Mouse (Mus musculus): ENCODE data around the gene Ncor2. TPM values are rescaled to one million over a fixed set of nuclear protein-coding genes. Genes with fewer than 3 reads are reported as not detected.

Gene Ncor2
- polyA plus RNA-seq, 1 experiment, result 49.9 TPM

GRCm38 (mm10) chr5:125043448-125043847 is 135.6 kb downstream of the Ncor2 start:
- H3K36me3 ChIP-seq (ENCODE audit: control insufficient read depth, insufficient read depth, low read length), result peaks cover 48% of the 10 kb centered on the region
- TF ChIP-seq POLR2A (IDR thresholded peaks at IDR 0.05; ENCODE audit: low read depth, low read length) (no peak), CTCF (IDR thresholded peaks at IDR 0.05; ENCODE audit: extremely low read depth, insufficient read length, insufficient replicate concordance, low read depth, low read length) (no peak)
- no peaks in the 10 kb centered on the region for H3K4me1 ChIP-seq (ENCODE audit: control insufficient read depth, insufficient read depth, insufficient read length, low read length)
- H3K4me3 ChIP-seq (ENCODE audit: low read depth, low read length), result no peak overlapping the region
- no peak overlapping the region for H3K27ac ChIP-seq (ENCODE audit: insufficient read depth, low read depth, low read length)
- no peaks in the 10 kb centered on the region for H3K27me3 ChIP-seq (ENCODE audit: control insufficient read depth, insufficient read depth, low read length)
- 91% methylated on average over 6 of the region's 6 CpGs for WGBS

GRCm38 (mm10) chr5:125041578-125041977 is 137.4 kb downstream of the Ncor2 start:
- no peaks in the 10 kb centered on the region for H3K27me3 ChIP-seq (ENCODE audit: control insufficient read depth, insufficient read depth, low read length)
- 90% methylated on average over 9 of the region's 9 CpGs for WGBS
- TF ChIP-seq CTCF (IDR thresholded peaks at IDR 0.05; ENCODE audit: extremely low read depth, insufficient read length, insufficient replicate concordance, low read depth, low read length), result no peak
- no peak for TF ChIP-seq POLR2A (IDR thresholded peaks at IDR 0.05; ENCODE audit: low read depth, low read length)

GRCm38 (mm10) chr5:125040128-125040584 is 138.9 kb downstream of the Ncor2 start:
- no peak overlapping the region for H3K4me3 ChIP-seq (ENCODE audit: low read depth, low read length)
- no peaks in the 10 kb centered on the region for H3K4me1 ChIP-seq (ENCODE audit: control insufficient read depth, insufficient read depth, insufficient read length, low read length)
- H3K27ac ChIP-seq (ENCODE audit: insufficient read depth, low read depth, low read length), result no peak overlapping the region
- TF ChIP-seq CTCF (IDR thresholded peaks at IDR 0.05; ENCODE audit: extremely low read depth, insufficient read length, insufficient replicate concordance, low read depth, low read length) (no peak), POLR2A (IDR thresholded peaks at IDR 0.05; ENCODE audit: low read depth, low read length) (no peak)
- WGBS, result 33% methylated on average over 5 of the region's 5 CpGs
- peaks cover 48% of the 10 kb centered on the region for H3K36me3 ChIP-seq (ENCODE audit: control insufficient read depth, insufficient read depth, low read length)
- H3K27me3 ChIP-seq (ENCODE audit: control insufficient read depth, insufficient read depth, low read length), result no peaks in the 10 kb centered on the region

More at GRCm38 (mm10) chr5:125041578-125041977, 137.4 kb downstream of the Ncor2 start:
- Histone ChIP-seq H3K4me1 (ENCODE audit: control insufficient read depth, insufficient read depth, insufficient read length, low read length) (no peaks in the 10 kb centered on the region), H3K36me3 (ENCODE audit: control insufficient read depth, insufficient read depth, low read length) (peaks cover 45% of the 10 kb centered on the region), H3K27ac (ENCODE audit: insufficient read depth, low read depth, low read length) (no peak overlapping the region), H3K4me3 (ENCODE audit: low read depth, low read length) (no peak overlapping the region)

- Histone ChIP-seq H3K27me3 (ENCODE audit: control insufficient read depth, insufficient read depth, low read length) (no peaks in the 10 kb centered on the region), H3K4me1 (ENCODE audit: control insufficient read depth, insufficient read depth, insufficient read length, low read length) (no peaks in the 10 kb centered on the region), H3K27ac (ENCODE audit: insufficient read depth, low read depth, low read length) (no peak overlapping the region), H3K36me3 (ENCODE audit: control insufficient read depth, insufficient read depth, low read length) (peaks cover 46% of the 10 kb centered on the region), H3K4me3 (ENCODE audit: low read depth, low read length) (no peak overlapping the region)
- TF ChIP-seq POLR2A (IDR thresholded peaks at IDR 0.05; ENCODE audit: low read depth, low read length) (no peak), CTCF (IDR thresholded peaks at IDR 0.05; ENCODE audit: extremely low read depth, insufficient read length, insufficient replicate concordance, low read depth, low read length) (no peak)
- 82% methylated on average over 8 of the region's 8 CpGs for WGBS
Observed at GRCm38 (mm10) chr5:125039377-125040027, 139.5 kb downstream of the Ncor2 start.

GRCm38 (mm10) chr5:125036483-125036882 is 142.5 kb downstream of the Ncor2 start:
- peaks cover 61% of the 10 kb centered on the region for H3K36me3 ChIP-seq (ENCODE audit: control insufficient read depth, insufficient read depth, low read length)
- H3K27me3 ChIP-seq (ENCODE audit: control insufficient read depth, insufficient read depth, low read length), result no peaks in the 10 kb centered on the region
- no peak overlapping the region for H3K4me3 ChIP-seq (ENCODE audit: low read depth, low read length)
- no peak for TF ChIP-seq POLR2A (IDR thresholded peaks at IDR 0.05; ENCODE audit: low read depth, low read length)
- H3K27ac ChIP-seq (ENCODE audit: insufficient read depth, low read depth, low read length), result no peak overlapping the region
- WGBS, result 84% methylated on average over 8 of the region's 8 CpGs
- no peaks in the 10 kb centered on the region for H3K4me1 ChIP-seq (ENCODE audit: control insufficient read depth, insufficient read depth, insufficient read length, low read length)

- Histone ChIP-seq H3K27me3 (ENCODE audit: control insufficient read depth, insufficient read depth, low read length) (no peaks in the 10 kb centered on the region), H3K36me3 (ENCODE audit: control insufficient read depth, insufficient read depth, low read length) (peaks cover 78% of the 10 kb centered on the region), H3K4me3 (ENCODE audit: low read depth, low read length) (no peak overlapping the region), H3K4me1 (ENCODE audit: control insufficient read depth, insufficient read depth, insufficient read length, low read length) (no peaks in the 10 kb centered on the region), H3K27ac (ENCODE audit: insufficient read depth, low read depth, low read length) (no peak overlapping the region)
- TF ChIP-seq POLR2A (IDR thresholded peaks at IDR 0.05; ENCODE audit: low read depth, low read length), result no peak
- no peak for TF ChIP-seq CTCF (IDR thresholded peaks at IDR 0.05; ENCODE audit: extremely low read depth, insufficient read length, insufficient replicate concordance, low read depth, low read length)
- 96% methylated on average over 20 of the region's 20 CpGs for WGBS
Observed at GRCm38 (mm10) chr5:125028911-125029310, 150.1 kb downstream of the Ncor2 start.

- H3K4me3 ChIP-seq (ENCODE audit: low read depth, low read length), result no peak overlapping the region
- no peak overlapping the region for H3K27ac ChIP-seq (ENCODE audit: insufficient read depth, low read depth, low read length)
- WGBS, result 88% methylated on average over 15 of the region's 15 CpGs
- H3K4me1 ChIP-seq (ENCODE audit: control insufficient read depth, insufficient read depth, insufficient read length, low read length), result no peaks in the 10 kb centered on the region
- H3K27me3 ChIP-seq (ENCODE audit: control insufficient read depth, insufficient read depth, low read length), result no peaks in the 10 kb centered on the region
- peaks cover 76% of the 10 kb centered on the region for H3K36me3 ChIP-seq (ENCODE audit: control insufficient read depth, insufficient read depth, low read length)
- TF ChIP-seq POLR2A (IDR thresholded peaks at IDR 0.05; ENCODE audit: low read depth, low read length), result no peak
- no peak for TF ChIP-seq CTCF (IDR thresholded peaks at IDR 0.05; ENCODE audit: extremely low read depth, insufficient read length, insufficient replicate concordance, low read depth, low read length)
Observed at GRCm38 (mm10) chr5:125028371-125028770, 150.6 kb downstream of the Ncor2 start.
